Mouse (Mus musculus): Measurements from ENCODE around the gene Ruvbl2. TPM values are rescaled to one million over a fixed set of nuclear protein-coding genes. Genes with fewer than 3 reads are reported as not detected.
"Not testable (repeated sequence)": the region's sequence is repeated elsewhere in the genome, so short reads cannot be mapped to it uniquely, and the experiment has no call there.

The Ruvbl2 gene
- polyA plus RNA-seq, 1 experiment from 2014 or later: 175 TPM

DNA sequence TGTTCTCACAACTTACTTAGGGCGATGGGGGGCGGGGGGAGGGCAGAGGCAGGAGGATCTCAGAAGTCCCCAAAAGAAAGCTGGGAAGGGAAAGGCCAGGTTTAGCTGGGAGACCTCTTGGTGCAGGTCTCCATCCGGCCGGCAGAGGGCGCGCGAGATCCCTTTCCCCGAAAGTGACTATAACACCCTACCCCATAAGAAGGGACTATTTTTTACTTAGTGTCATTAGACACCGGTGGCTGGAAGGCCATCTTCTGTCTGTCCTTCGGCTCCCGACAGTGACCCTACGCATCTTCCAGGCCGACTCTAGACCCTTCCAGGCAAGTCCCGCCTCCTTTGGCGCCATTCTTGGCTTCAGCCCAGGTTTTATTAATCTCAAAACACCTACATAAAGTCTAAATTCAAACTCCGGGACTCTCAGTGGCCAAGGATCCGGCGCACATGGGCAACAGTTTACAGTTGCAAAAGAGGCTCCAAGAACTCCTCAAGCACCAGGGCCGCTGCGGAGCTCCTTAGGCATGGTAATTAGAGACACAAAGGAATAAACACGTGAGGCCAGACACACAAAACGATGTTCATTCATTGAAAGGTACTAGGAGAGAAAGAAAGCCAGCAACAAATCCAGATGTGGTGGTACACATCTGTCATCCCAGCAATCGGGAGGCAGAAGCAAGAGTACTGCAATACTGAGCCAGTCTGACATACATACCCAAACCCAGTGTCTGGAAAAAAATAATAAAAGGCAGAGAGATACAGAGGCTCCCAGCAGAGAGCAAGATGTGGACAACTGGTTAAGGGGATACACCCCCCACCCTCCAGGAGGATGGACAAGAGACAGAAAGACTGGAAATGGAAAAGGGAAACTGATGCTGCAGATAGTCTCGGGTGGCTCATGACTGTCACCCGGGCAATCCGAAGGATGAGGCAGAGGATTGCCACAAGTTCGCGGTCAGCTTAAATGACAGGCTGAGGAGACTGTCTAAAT, 32.5 kb downstream of the Ruvbl2 start, which contains the start of gene Kcna7:
Gene Kcna7, plus strand, starts transcription at position 563 of the 985 bp plus-strand sequence.
- Histone ChIP-seq H3K27ac (no peak within 1 kb of the TSS), H3K36me3 (replicated peaks) (no peaks in the 10 kb centered on the region), H3K4me2 (peak within 1 kb of the TSS; percentile 46), H3K27me3 (peaks cover 69% of the 10 kb centered on the region), H3K9me3 (no peaks in the 10 kb centered on the region), H3K4me1 (peaks cover 13% of the 10 kb centered on the region), H3K9ac (0 out of 2 replicates have a peak within 1 kb of the TSS, but pooled peaks have one; percentile 25), H3K4me3 (replicated peaks) (peak within 1 kb of the TSS; percentile 33)
- 12% methylated on average over 28 of the region's 28 CpGs for WGBS
- no peak for ATAC-seq (ENCODE audit: low FRiP score)

- Histone ChIP-seq H3K27me3 (peaks cover 53% of the 10 kb centered on the region), H3K36me3 (replicated peaks) (no peaks in the 10 kb centered on the region), H3K4me3 (replicated peaks) (no peak overlapping the region), H3K4me1 (peaks cover 13% of the 10 kb centered on the region), H3K27ac (no peak overlapping the region), H3K4me2 (no peak overlapping the region), H3K9me3 (no peaks in the 10 kb centered on the region), H3K9ac (no peak overlapping the region)
- no peak for ATAC-seq (ENCODE audit: low FRiP score)
- 47% methylated on average over 6 of the region's 6 CpGs for WGBS
These were observed 34.2 kb downstream of the Ruvbl2 start for GRCm38 (mm10) chr7:45403532-45404261.

DNA sequence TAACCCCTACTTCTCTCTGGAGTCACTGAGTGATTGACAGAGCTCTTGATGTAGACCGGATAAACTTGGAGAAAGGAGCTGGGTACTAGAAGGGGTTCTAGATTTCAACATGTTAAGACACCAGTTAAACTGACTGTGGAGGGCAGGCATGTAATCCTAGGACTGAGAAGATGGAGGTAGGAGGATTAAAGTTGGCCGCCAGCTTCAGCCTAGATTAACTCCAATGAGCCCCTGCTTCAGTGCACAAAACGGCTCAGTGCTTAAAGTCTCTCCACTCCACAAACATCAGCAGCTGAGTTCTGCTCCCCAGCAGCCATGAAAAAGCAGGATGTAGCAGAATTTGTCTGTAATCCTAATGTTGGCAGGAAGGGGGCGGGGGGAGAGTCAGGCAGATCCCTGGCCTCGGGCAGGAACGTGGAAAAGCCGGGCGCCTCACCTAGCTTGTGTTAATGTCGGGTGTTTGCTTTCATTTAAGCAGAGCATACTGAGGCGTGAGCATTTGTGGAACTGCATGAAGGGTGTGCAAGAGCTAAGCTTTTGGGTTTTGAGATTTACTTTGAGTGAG, 36.3 kb downstream of the Ruvbl2 start:
- Histone ChIP-seq H3K4me3 (replicated peaks) (no peak overlapping the region), H3K9ac (no peak overlapping the region), H3K4me2 (no peak overlapping the region), H3K27me3 (peaks cover 32% of the 10 kb centered on the region), H3K36me3 (replicated peaks) (no peaks in the 10 kb centered on the region), H3K4me1 (peaks cover 10% of the 10 kb centered on the region), H3K9me3 (no peaks in the 10 kb centered on the region), H3K27ac (no peak overlapping the region)
- WGBS: 72% methylated on average over 10 of the region's 10 CpGs
- ATAC-seq (ENCODE audit: low FRiP score): no peak

GRCm38 (mm10) chr7:45396787-45397186, 41.1 kb downstream of the Ruvbl2 start:
- 80% methylated on average over 2 of the region's 2 CpGs for WGBS

GRCm38 (mm10) chr7:45396337-45396775, 41.5 kb downstream of the Ruvbl2 start:
- H3K9ac ChIP-seq, H3K9me3 ChIP-seq, H3K27me3 ChIP-seq: not testable (repeated sequence)
- Histone ChIP-seq H3K36me3 (replicated peaks) (peaks cover 26% of the 10 kb centered on the region), H3K27ac (peak overlapping the region; percentile 99), H3K4me1 (peaks cover 22% of the 10 kb centered on the region), H3K4me3 (replicated peaks) (peak overlapping the region; percentile 85), H3K4me2 (peak overlapping the region; percentile 64)
- peak; percentile 22; the same call in 1 of the 2 replicates for ATAC-seq (ENCODE audit: low FRiP score)
- WGBS: 6% methylated on average over 3 of the region's 3 CpGs

More at GRCm38 (mm10) chr7:45396787-45397186, 41.1 kb downstream of the Ruvbl2 start:
- ATAC-seq (ENCODE audit: low FRiP score): no peak
- Histone ChIP-seq H3K27ac (no peak overlapping the region), H3K4me1 (peaks cover 22% of the 10 kb centered on the region), H3K9me3 (no peaks in the 10 kb centered on the region), H3K27me3 (0 out of 2 replicates have a peak, but pooled peaks cover 2% of the 10 kb centered on the region), H3K4me2 (no peak overlapping the region), H3K9ac (no peak overlapping the region), H3K4me3 (replicated peaks) (no peak overlapping the region), H3K36me3 (replicated peaks) (peaks cover 22% of the 10 kb centered on the region)

GRCm38 (mm10) chr7:45395578-45396336, 42.1 kb downstream of the Ruvbl2 start, which contains the start of gene Snrnp70:
Snrnp70 (minus strand) TSS chr7:45395742.
- Histone ChIP-seq H3K4me1 (peaks cover 22% of the 10 kb centered on the region), H3K9ac (peak within 1 kb of the TSS; percentile 97), H3K27me3 (no peaks in the 10 kb centered on the region), H3K4me3 (replicated peaks) (peak within 1 kb of the TSS; percentile 85), H3K9me3 (no peaks in the 10 kb centered on the region), H3K4me2 (peak within 1 kb of the TSS; percentile 98), H3K27ac (peak within 1 kb of the TSS; percentile 99), H3K36me3 (replicated peaks) (peaks cover 30% of the 10 kb centered on the region)
- WGBS: under 1% methylated on average over 60 of the region's 60 CpGs
- ATAC-seq (ENCODE audit: low FRiP score): peak; percentile 97

GRCm38 (mm10) chr7:45395129-45395541, 42.8 kb downstream of the Ruvbl2 start:
- 0% methylated on average over 15 of the region's 20 CpGs for WGBS
- Histone ChIP-seq H3K36me3 (replicated peaks) (peaks cover 36% of the 10 kb centered on the region), H3K9ac (peak overlapping the region; percentile 97), H3K4me3 (replicated peaks) (peak overlapping the region; percentile 85), H3K4me1 (peaks cover 22% of the 10 kb centered on the region), H3K27me3 (no peaks in the 10 kb centered on the region), H3K27ac (peak overlapping the region; percentile 99), H3K9me3 (no peaks in the 10 kb centered on the region), H3K4me2 (peak overlapping the region; percentile 98)
- peak; percentile 80 for ATAC-seq (ENCODE audit: low FRiP score)

DNA sequence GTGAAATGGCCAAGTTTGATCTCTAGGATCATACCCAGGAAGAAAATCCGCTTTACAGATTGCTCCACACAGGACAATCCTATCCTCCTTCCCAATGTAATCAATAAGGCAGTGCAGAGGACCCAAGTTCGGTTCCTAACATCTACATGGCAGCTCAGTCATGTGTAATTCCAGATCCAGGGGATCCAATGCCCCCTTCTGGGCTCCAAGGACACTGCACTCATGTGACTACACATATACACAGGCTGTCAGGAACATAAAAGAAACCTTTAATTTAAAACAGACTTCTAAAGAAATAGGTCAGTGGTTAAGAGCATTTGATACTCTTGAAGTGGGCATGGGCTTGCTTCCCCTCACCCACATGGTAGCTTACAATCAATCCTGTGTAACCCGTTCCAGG, 51.8 kb downstream of the Ruvbl2 start:
- no peak overlapping the region for H3K4me3 ChIP-seq (replicated peaks)
- no peaks in the 10 kb centered on the region for H3K27me3 ChIP-seq
- no peak overlapping the region for H3K27ac ChIP-seq
- H3K4me2 ChIP-seq: no peak overlapping the region
- H3K36me3 ChIP-seq (replicated peaks): peaks cover 96% of the 10 kb centered on the region
- H3K9ac ChIP-seq: no peak overlapping the region
- ATAC-seq (ENCODE audit: low FRiP score): no peak
- no peaks in the 10 kb centered on the region for H3K4me1 ChIP-seq
- 88% methylated on average over 3 of the region's 3 CpGs for WGBS
- H3K9me3 ChIP-seq: no peaks in the 10 kb centered on the region

- 90% methylated on average over 1 of the region's 1 CpGs for WGBS
- H3K4me2 ChIP-seq: no peak overlapping the region
These were observed 61.8 kb downstream of the Ruvbl2 start for GRCm38 (mm10) chr7:45376057-45376456.

DNA sequence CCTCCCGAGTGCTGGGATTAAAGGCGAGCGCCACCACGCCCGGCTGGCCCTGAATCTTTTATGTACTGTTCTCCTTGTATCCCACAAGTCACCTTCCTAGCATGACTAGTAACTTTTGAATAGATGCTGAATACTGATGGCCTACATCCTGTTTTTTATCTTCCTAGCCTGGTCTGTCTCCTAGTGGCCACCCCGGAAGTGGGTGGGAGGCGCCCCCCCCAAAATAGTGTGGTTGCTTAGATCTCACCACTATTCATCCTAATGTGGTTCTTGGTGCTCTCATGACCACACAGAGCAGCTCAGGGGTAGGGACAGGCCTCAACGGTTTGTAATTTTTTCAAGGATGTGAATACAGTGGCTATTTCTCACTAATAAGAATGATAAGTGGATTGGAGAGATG, 63.3 kb downstream of the Ruvbl2 start:
- 93% methylated on average over 8 of the region's 8 CpGs for WGBS
- H3K9ac ChIP-seq: no peak overlapping the region
- ATAC-seq (ENCODE audit: low FRiP score): no peak
- H3K36me3 ChIP-seq (replicated peaks): peaks cover 73% of the 10 kb centered on the region
- H3K9me3 ChIP-seq: no peaks in the 10 kb centered on the region
- peaks cover 21% of the 10 kb centered on the region for H3K4me1 ChIP-seq
- peaks cover 9% of the 10 kb centered on the region for H3K27me3 ChIP-seq
- no peak overlapping the region for H3K4me3 ChIP-seq (replicated peaks)
- no peak overlapping the region for H3K27ac ChIP-seq
- H3K4me2 ChIP-seq: no peak overlapping the region

More at GRCm38 (mm10) chr7:45376057-45376456, 61.8 kb downstream of the Ruvbl2 start:
- peaks cover 87% of the 10 kb centered on the region for H3K36me3 ChIP-seq (replicated peaks)
- no peak for ATAC-seq (ENCODE audit: low FRiP score)
- H3K27ac ChIP-seq: no peak overlapping the region
- no peak overlapping the region for H3K4me3 ChIP-seq (replicated peaks)
- peaks cover 7% of the 10 kb centered on the region; the same call in 1 of the 2 replicates for H3K4me1 ChIP-seq
- H3K9me3 ChIP-seq: no peaks in the 10 kb centered on the region
- H3K27me3 ChIP-seq: no peaks in the 10 kb centered on the region
- H3K9ac ChIP-seq: no peak overlapping the region

GRCm38 (mm10) chr7:45372371-45372770, 65.5 kb downstream of the Ruvbl2 start:
- no peak overlapping the region for H3K9ac ChIP-seq
- H3K4me3 ChIP-seq (replicated peaks): no peak overlapping the region
- ATAC-seq (ENCODE audit: low FRiP score): no peak
- peaks cover 26% of the 10 kb centered on the region for H3K27me3 ChIP-seq
- peaks cover 50% of the 10 kb centered on the region for H3K36me3 ChIP-seq (replicated peaks)
- H3K9me3 ChIP-seq: no peaks in the 10 kb centered on the region
- H3K4me1 ChIP-seq: peaks cover 33% of the 10 kb centered on the region
- 91% methylated on average over 5 of the region's 5 CpGs for WGBS
- no peak overlapping the region for H3K27ac ChIP-seq
- no peak overlapping the region for H3K4me2 ChIP-seq

Measured in forebrain, embryonic 12.5 days (tissue).